Comparison of ENCODE assay signal across 35 mouse cellular contexts in the genomic region with DNA sequence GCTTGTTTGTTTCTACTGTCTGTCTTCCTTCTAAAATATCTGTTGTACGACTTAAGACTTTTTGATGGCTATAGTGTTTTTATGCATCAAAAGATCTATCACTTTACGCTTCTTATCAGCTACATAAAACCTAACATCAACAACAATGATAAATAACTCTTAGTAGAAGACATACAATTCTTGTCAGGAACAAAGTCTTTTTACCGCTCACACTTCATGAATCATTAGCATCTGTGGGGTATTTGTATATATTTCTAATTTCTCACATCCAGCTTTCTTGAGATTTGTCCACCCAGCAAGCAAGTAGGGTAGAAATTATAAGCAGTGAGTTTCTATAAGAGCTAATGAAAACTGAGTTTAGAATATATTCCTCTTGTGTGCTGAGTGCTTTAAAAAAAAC.
"Had no signal": no experiment of that assay in that cellular context is flagged by ENCODE, and none has a peak within 500 bp of the region (broad histone marks: within the 10 kb centered on the region; RNA-seq: fewer than 3 reads in every experiment).

No protein-coding gene starts in this region.

- H3K9ac ChIP-seq: heart, embryonic 12.5 days; heart, embryonic 13.5 days; heart, embryonic 15.5 days; hindbrain, embryonic 12.5 days; hindbrain, embryonic 13.5 days; hindbrain, embryonic 14.5 days; hindbrain, embryonic 15.5 days; intestine, embryonic 15.5 days; kidney, embryonic 15.5 days had no signal

- H3K9me3 ChIP-seq: heart, embryonic 10.5 days; heart, embryonic 12.5 days; heart, embryonic 13.5 days; heart, embryonic 15.5 days; hindbrain, embryonic 10.5 days; hindbrain, embryonic 12.5 days; hindbrain, embryonic 13.5 days; hindbrain, embryonic 15.5 days; intestine, embryonic 15.5 days; kidney, embryonic 15.5 days had no signal

- H3K4me2 ChIP-seq: heart, embryonic 11.5 days; heart, embryonic 12.5 days; heart, embryonic 13.5 days; heart, embryonic 15.5 days; hindbrain, embryonic 12.5 days; hindbrain, embryonic 13.5 days; hindbrain, embryonic 14.5 days; hindbrain, embryonic 15.5 days; intestine, embryonic 15.5 days; kidney, embryonic 15.5 days had no signal

- H3K27me3 ChIP-seq: heart, embryonic 12.5 days; heart, embryonic 13.5 days; heart, embryonic 15.5 days; hindbrain, embryonic 12.5 days; hindbrain, embryonic 13.5 days; hindbrain, embryonic 15.5 days; intestine, embryonic 15.5 days; kidney, embryonic 15.5 days had no signal

- H3K27ac ChIP-seq: heart, embryonic 10.5 days; heart, embryonic 13.5 days; heart, embryonic 15.5 days; hindbrain, embryonic 10.5 days; hindbrain, embryonic 12.5 days; hindbrain, embryonic 13.5 days; hindbrain, embryonic 14.5 days; hindbrain, embryonic 15.5 days; hindbrain, postnatal 0 days; intestine, embryonic 15.5 days; kidney, embryonic 15.5 days; kidney, postnatal 0 days; layer of hippocampus, adult 2 months had no signal

- H3K4me1 ChIP-seq: heart, embryonic 10.5 days; heart, embryonic 12.5 days; heart, embryonic 13.5 days; heart, embryonic 15.5 days; hindbrain, embryonic 10.5 days; hindbrain, embryonic 12.5 days; hindbrain, embryonic 13.5 days; hindbrain, embryonic 15.5 days; intestine, embryonic 15.5 days; kidney, embryonic 15.5 days had no signal

- H3K4me3 ChIP-seq: heart, embryonic 10.5 days; heart, embryonic 12.5 days; heart, embryonic 13.5 days; heart, embryonic 15.5 days; hindbrain, embryonic 10.5 days; hindbrain, embryonic 12.5 days; hindbrain, embryonic 13.5 days; hindbrain, embryonic 15.5 days; intestine, embryonic 15.5 days; kidney, embryonic 15.5 days; layer of hippocampus, adult 2 months had no signal

- H3K36me3 ChIP-seq: heart, embryonic 10.5 days; heart, embryonic 12.5 days; heart, embryonic 13.5 days; heart, embryonic 15.5 days; hindbrain, embryonic 10.5 days; hindbrain, embryonic 12.5 days; hindbrain, embryonic 13.5 days; hindbrain, embryonic 15.5 days; intestine, embryonic 15.5 days; kidney, embryonic 15.5 days had no signal

- ATAC-seq: hindbrain, embryonic 16.5 days; hindbrain, postnatal 0 days; inflammation-experienced regulatory T-cells, adult 6 months; intestine, embryonic 15.5 days; intestine, embryonic 16.5 days; intestine, postnatal 0 days had no signal

- DNase-seq: heart, postnatal 10 days; heart, postnatal 14 days; heart, postnatal 36 days; heart, postnatal 4 days; kidney, adult 11 months; kidney, adult 18-20 months; kidney, adult 2 months; kidney, adult 8-10 months; kidney, adult 9 months; kidney, postnatal 10 days; kidney, postnatal 14 days; kidney, postnatal 25 days; kidney, postnatal 36 days; kidney, postnatal 4 days; layer of hippocampus, adult 9-11 months; layer of hippocampus, postnatal 36 days had no signal
